In genomic region chr1:63730240-63730771, GRCm38 (mm10) we compare ENCODE assay signal across 8 mouse cellular contexts. TPM values are rescaled to one million over a fixed set of nuclear protein-coding genes. Genes with fewer than 3 reads are reported as not detected.
DNase-seq lines count a peak whose midpoint lies in the region; ATAC-seq lines count a peak whose summit lies in the region.

Gene Mdh1b, minus strand, starts transcription at chr1:63730318.
Gene Fastkd2, plus strand, starts transcription at chr1:63730614.

- H3K27ac ChIP-seq in hindbrain, embryonic 14.5 days, result no peak within 1 kb of the TSS

- under 1% methylated on average over 31 of the region's 31 CpGs for WGBS in hindbrain, embryonic 14.5 days

- DNase-seq in R1 (ENCODE audit: low read depth, low spot score), result peak; percentile 96
- peak; percentile 91 to 92 for DNase-seq in cerebellum, postnatal 25 days
- DNase-seq in frontal cortex, postnatal 25 days (ENCODE audit: low spot score in 2 of 2), result peak; percentile 77 to 89
- peak; percentile 99 for DNase-seq in hindbrain, embryonic 14.5 days (ENCODE audit: low spot score)
- peak; percentile 84 to 88 for DNase-seq in layer of hippocampus, postnatal 36 days
- DNase-seq in lung, postnatal 36 days, result peak; percentile 95
- DNase-seq in retina, postnatal 1 day, result peak; percentile 97
- peak; percentile 81 to 88 for DNase-seq in urinary bladder, adult 18-20 months (ENCODE audit: low spot score in 2 of 2)

- H3K4me1 ChIP-seq in hindbrain, embryonic 14.5 days (replicated peaks; ENCODE audit: control insufficient read depth, insufficient read depth, low read length), result peaks cover 8% of the 10 kb centered on the region

- peak within 1 kb of the TSS; percentile 73 for H3K4me2 ChIP-seq in hindbrain, embryonic 14.5 days (replicated peaks)

- peak within 1 kb of the TSS; percentile 77 for H3K9ac ChIP-seq in hindbrain, embryonic 14.5 days

- ATAC-seq in hindbrain, embryonic 14.5 days (ENCODE audit: low FRiP score), result peak; percentile 95

- peak within 1 kb of the TSS; percentile 77 for H3K4me3 ChIP-seq in hindbrain, embryonic 14.5 days (replicated peaks; ENCODE audit: low read length)

- no peaks in the 10 kb centered on the region for H3K36me3 ChIP-seq in hindbrain, embryonic 14.5 days (replicated peaks; ENCODE audit: control insufficient read depth, insufficient read depth)

- H3K27me3 ChIP-seq in hindbrain, embryonic 14.5 days (ENCODE audit: control insufficient read depth, insufficient read depth, low read length), result no peaks in the 10 kb centered on the region

- H3K9me3 ChIP-seq in hindbrain, embryonic 14.5 days (ENCODE audit: control insufficient read depth, low read length), result no peaks in the 10 kb centered on the region

RNA-seq across cellular contexts. Expression of gene Mdh1b, which starts in this region (rescaled TPM):
- polyA plus RNA-seq in hindbrain, embryonic 14.5 days (2014; fragmentation: Nextera tagmentation; extraction: Ambion mirVana), result 0.86 and 0.91 TPM in 2 replicates
- under 1 TPM; 0.92 to 0.94 TPM for total RNA-seq in layer of hippocampus, postnatal 36 days (2021)

RNA-seq across cellular contexts. Expression of gene Fastkd2, which starts in this region (rescaled TPM):
- 48.7 and 49.0 TPM in 2 replicates for polyA plus RNA-seq in hindbrain, embryonic 14.5 days (2014; fragmentation: Nextera tagmentation; extraction: Ambion mirVana)
- total RNA-seq in layer of hippocampus, postnatal 36 days (2021), result 10 to 100 TPM; 18.2 to 19.9 TPM
